Mouse (Mus musculus): ENCODE data around the gene Tgfa.

Gene Tgfa

DNA sequence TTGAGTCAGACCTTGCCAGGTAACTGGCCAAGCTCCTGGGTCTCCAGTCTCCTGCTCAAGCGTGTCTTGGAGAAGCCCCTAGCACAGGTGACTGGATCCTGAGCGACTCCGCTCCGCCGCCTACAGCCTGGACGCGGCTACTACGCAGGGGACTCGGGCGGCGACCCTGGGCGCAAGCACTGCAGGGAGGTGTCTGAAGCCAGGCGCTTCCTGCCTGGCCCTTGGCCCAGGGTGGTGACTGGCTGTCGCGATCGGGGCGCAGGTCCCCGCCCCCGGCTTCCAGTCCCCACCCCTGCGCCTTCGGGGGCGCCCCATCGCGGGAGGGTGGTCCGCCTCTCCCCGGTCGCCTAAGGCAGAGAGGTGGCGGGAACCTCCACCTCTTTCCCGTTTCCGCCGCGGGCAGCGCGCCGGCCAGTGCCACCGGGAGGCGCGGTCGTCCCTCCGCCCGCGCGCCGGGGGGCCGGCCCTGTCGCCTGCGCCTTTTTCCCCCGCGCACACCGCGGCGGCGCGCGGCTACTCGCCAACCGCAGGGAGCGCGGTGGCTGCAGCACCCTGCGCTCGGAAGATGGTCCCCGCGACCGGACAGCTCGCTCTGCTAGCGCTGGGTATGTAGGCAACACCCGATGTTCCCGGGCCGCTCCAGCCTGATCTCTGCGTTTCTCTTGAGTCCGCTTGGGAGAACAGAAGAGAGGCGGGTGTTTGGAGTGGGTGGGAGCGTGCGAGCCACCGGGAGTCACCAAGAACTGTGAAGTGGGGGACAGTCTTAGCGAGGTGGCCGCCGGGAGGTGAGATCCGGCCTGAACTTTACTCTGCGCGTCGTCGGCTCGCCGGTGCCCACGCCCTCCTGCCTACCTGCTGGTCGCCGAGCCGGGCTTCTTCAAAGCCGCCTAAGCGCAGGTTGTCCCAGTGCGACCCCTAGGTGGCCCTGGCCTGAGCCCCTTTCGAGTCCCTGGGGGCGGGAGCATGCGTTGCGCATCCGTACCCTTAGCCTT is at the start of gene Tgfa:
Gene Tgfa, plus strand, starts transcription at position 283 of the 992 bp plus-strand sequence.
- DNase-seq (ENCODE audit: low spot score in 2 of 2) = peak; percentile 12 to 32

DNA sequence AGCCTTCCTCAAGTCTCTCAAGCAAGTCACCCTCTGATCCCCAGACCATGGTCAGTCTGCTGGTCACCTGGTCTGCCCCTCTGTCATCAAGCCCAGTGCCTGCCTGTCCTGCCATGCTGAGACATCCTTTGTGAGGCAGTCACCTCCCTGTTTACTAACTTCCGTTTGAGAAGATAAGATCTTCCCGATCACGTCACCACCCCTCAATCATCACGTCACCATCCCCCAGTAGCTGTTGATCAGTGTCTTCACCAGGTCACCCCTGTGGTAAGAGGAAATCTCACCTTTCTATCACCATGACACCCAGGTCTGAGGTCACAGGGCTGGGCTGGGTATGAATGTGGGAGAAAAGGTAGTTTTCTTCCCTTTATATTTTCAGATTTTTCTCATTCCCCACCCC is 46.5 kb upstream of the Tgfa start:
- no peak for DNase-seq (ENCODE audit: low spot score in 2 of 2)

- DNase-seq (ENCODE audit: low spot score in 2 of 2) = no peak
Measured at GRCm38 (mm10) chr6:86149001-86149400, 46.0 kb upstream of the Tgfa start.

- no peak for DNase-seq (ENCODE audit: low spot score in 2 of 2)
Measured at GRCm38 (mm10) chr6:86152676-86153075, 42.3 kb upstream of the Tgfa start.

DNA sequence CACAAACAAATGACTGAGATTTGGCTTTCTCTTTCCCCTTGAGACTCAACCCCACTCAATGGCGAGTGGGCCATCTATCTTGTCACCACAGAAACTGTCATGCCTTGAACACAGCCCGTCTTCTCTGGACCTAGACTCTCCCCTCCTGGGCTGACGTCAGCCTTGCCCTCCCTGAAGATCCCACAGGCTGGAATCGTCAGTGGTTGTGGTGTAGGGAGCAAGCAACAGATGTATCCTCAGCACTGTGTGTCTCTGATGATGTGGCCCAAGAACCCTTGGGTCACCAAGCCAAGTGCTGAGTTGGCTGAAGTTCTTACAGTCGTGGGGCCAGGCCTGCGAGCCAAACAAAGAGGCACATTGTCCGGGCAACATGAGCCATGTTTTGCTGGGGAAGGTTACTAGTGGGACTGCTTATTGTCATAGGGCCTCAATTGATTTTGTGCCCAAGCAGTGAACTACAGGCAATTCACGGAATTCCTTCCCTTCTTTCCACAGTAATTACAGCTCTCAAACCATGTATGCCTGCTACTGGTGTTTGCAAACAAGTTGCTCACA is 41.5 kb upstream of the Tgfa start:
- no peak for DNase-seq (ENCODE audit: low spot score in 2 of 2)

- DNase-seq (ENCODE audit: low spot score in 2 of 2) = no peak
Measured at GRCm38 (mm10) chr6:86154006-86154405, 41.0 kb upstream of the Tgfa start.

GRCm38 (mm10) chr6:86154481-86154880 is 40.5 kb upstream of the Tgfa start:
- no peak for DNase-seq (ENCODE audit: low spot score in 2 of 2)

- DNase-seq (ENCODE audit: low spot score in 2 of 2) = no peak
Measured at GRCm38 (mm10) chr6:86157253-86158234, 37.5 kb upstream of the Tgfa start.

DNA sequence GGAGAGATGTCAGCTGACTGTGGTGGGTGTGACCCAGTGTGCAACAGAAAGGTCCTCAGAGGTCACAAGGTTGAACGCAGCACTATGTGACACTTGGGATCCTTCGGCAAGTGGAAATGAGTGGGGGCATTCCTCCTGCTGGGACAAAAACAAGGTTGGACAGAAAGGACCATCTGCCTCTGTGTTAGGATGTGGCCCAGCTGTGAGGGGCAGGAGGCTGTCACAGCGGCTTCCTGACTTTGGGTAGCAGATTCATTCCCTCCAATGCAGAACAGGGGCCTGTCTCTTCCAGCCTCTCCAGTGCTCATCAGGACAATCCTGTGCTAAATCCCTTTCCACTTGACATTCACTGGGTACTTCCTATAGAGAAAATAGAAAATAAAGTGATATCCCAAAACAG is 34.1 kb upstream of the Tgfa start:
- no peak for DNase-seq (ENCODE audit: low spot score in 2 of 2)

GRCm38 (mm10) chr6:86161586-86161985 is 33.4 kb upstream of the Tgfa start:
- no peak for DNase-seq (ENCODE audit: low spot score in 2 of 2)

DNA sequence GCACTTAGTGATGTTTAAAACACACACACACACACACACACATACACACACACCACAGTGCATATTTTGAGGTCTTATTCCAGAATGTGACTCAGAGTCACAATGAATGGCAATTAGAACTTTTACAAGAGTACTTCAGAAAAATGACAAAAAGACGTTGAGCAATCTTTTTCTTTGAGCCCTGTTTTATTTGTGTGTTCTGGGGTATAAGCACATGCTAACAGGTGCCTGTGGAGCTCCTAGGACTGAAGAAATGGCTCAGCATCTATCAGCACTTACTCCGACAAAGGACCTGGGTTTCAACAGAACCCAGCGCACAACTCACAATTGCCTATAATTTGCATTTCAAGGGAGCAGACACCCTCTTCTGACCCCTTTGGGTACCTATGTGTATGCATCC is 31.0 kb upstream of the Tgfa start:
- DNase-seq (ENCODE audit: low spot score in 2 of 2) = no peak

- no peak for DNase-seq (ENCODE audit: low spot score in 2 of 2)
Measured at GRCm38 (mm10) chr6:86166426-86166825, 28.6 kb upstream of the Tgfa start.

GRCm38 (mm10) chr6:86167851-86168250 is 27.2 kb upstream of the Tgfa start:
- DNase-seq (ENCODE audit: low spot score in 2 of 2) = no peak

DNA sequence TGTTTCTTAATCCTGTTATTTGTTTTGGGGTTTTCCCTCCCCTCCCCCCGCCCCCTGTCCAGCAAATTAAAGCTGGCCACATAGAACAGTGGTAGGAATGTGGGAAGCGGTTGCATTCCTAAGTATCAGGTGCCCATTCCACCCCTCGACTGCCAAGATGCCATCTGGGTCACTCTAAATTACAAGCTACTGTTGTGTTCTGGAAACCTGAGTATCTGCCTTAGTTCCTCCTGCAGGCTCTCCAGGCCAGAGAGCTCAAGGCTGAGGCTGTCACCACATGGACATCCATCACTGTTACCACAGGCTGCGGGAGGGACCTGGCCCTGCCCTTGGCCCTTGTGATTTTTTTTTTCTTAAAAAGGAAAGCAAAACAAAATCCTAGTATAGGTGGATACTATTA is 25.9 kb upstream of the Tgfa start:
- no peak for DNase-seq (ENCODE audit: low spot score in 2 of 2)

DNA sequence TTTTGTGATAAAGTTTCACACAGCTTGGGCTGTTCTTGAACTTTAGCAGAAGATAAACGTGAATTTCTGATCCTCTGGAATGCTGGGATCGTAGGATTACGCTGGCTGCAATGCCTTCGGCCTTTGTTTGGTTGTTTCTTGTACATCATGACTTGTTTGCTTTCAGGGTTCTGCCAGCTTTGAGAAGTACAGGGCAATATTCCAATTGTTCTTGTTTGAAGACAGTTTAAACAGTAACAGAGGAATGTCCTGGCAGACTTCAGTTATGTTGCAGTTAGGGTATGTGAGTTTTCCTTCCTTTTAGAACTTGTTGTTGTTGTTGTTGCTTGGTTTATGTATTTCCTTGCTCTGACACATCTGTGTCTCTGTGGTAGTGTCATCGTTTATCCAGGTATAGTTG is 18.8 kb upstream of the Tgfa start:
- no peak for DNase-seq (ENCODE audit: low spot score in 2 of 2)

DNA sequence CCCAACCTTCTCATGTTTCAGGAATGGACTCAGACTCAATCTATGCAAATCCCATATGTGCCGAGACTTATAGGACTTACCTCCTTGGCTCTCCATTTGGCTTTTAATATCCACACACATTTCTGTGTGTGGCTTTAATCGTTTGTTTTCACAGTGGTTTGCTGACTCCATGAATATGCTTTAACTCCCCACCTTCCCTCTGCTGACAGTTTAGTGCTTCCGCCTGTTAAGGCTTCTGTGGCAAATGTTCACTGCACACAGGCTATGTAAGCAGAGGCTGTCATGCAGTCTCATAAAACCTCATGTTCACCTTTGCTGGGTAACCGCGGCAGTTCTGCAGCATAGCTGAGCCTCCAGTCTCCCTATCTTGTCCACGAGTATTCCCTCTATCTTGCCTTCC is 18.3 kb upstream of the Tgfa start:
- DNase-seq (ENCODE audit: low spot score in 2 of 2) = no peak

- DNase-seq (ENCODE audit: low spot score in 2 of 2) = no peak
Measured at GRCm38 (mm10) chr6:86177331-86177982, 17.6 kb upstream of the Tgfa start.

DNA sequence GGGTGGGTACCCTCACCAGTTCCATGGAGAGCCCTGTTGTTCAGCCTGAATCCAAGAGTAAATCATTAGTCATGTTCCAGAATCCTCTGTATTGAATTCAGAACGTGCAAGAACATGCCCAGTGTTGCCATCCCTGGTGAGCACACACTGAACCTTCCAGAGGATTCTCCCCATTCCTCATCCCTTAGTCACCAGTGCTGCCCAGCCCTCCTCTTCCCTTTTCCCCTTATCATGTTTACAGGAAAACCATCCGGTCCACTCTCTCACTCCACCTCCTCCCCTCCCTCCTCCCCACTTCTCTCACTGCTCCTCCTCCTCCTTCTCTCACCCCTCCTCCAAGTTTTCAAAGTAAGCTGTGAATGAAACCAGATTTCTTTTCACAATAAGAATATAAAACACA is 14.4 kb upstream of the Tgfa start:
- DNase-seq (ENCODE audit: low spot score in 2 of 2) = no peak

DNA sequence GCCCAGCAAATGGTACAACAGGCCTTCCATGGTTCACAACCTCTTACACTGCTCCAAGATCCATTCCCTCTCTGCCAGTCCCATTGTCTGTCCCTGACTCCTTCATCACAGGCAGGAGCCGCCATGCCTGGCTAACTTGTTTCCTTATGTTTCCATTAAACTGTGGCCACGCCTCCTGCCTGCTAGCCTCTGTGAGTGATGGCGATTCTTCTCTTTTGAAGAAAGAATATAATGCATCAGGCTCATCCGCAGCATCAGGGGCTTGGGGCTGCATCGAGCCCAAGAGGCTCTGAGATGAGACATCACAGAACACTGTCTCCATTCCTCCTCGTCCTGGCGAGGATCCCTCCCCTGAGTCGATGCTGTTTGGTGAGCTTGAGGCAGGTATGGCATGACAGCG is 13.0 kb upstream of the Tgfa start:
- DNase-seq (ENCODE audit: low spot score in 2 of 2) = no peak

DNA sequence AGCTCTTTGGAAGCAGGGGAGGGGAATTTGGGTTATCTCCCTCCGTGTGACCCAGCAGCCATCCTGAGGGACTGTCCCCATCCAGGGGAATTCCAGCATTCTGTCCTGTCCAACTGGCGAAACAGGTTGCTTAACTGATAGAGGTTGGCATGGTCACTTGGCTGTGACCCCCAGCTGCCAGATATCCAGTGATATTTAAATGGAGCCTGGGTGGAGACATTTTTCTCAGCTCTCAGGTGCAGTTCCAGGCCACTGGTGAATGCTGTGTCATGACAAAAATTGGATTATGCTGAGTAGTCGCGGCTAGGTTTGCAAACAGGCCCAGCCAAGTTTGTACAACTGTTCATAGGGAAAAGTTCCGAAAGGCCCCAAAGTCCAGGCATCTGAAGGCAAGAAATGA is 12.4 kb upstream of the Tgfa start:
- no peak for DNase-seq (ENCODE audit: low spot score in 2 of 2)

DNA sequence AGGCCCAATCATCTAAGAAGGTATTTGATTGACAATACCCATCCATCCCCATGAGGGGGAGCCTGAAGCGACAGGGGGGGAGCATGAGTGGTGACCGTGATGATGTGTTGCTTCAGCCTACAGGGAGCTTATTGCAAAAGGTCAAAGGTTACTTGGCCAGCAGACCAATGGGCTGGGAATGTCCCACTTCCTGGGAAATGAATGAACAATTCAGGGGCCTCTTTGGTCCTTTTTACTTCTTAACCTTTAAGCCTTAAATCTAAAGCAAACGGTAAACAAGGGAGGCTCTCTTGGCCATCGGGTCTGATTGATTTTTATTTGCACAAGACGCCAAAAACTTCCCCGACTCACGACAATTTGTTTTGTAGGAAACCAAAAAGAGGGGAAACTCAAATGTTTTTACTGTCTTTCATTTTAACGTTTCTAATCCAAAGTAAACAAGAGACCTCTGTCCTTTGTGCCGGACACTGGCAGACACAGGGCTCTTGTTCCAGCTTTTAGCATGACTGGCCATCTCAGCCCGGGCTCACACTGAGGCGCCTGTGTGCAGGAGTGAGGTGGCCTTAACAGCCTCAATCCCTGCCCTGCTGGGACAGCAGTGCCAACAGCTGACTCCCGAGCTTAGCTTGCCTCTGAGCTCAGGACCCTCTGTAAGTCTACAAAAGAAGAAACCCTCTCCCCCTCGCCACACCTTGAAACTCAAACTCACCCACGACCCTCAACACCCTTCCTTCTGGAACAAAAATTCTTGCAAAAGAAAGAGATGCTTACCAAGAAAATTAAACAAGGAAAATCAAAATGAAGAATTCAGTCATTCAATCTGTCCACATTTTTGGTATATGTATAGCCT is 8.7 kb upstream of the Tgfa start:
- no peak for DNase-seq (ENCODE audit: low spot score in 2 of 2)

Data from spleen, postnatal 10 days (tissue).